Mouse (Mus musculus) heart, adult 8-10 months (tissue): ENCODE results near the gene Psma1. TPM values are rescaled to one million over a fixed set of nuclear protein-coding genes. Genes with fewer than 3 reads are reported as not detected.

ENCODE experiments used
- DNase-seq: peaks from one replicate; pipeline ENCODE4 v3.0.0; 2022; ENCODE audit warnings: low spot score
- total RNA-seq, 4 experiments: library from RNA; stranded (reverse); gene quantifications; 2 replicates each; pipeline ENCODE4 v1.2.4; 2022

Psma1 gene
- total RNA-seq: 100 to 1,000 TPM; 129 to 150 (median 143) TPM

GRCm38 (mm10) chr7:114276005-114276752 is at the start of gene Psma1:
Psma1 (minus strand) TSS chr7:114276118.
- DNase-seq: peak; percentile 95

- no peak for DNase-seq
Observed at GRCm38 (mm10) chr7:114323527-114323926, 47.6 kb upstream of the Psma1 start.

GRCm38 (mm10) chr7:114322531-114323441 is 46.9 kb upstream of the Psma1 start:
- DNase-seq: no peak

GRCm38 (mm10) chr7:114321694-114322372 is 45.9 kb upstream of the Psma1 start:
- DNase-seq: no peak

GRCm38 (mm10) chr7:114317896-114318295 is 42.0 kb upstream of the Psma1 start:
- no peak for DNase-seq

GRCm38 (mm10) chr7:114317389-114317792 is 41.5 kb upstream of the Psma1 start:
- DNase-seq: peak; percentile 73

- no peak for DNase-seq
Observed at GRCm38 (mm10) chr7:114316361-114316871, 40.5 kb upstream of the Psma1 start.

GRCm38 (mm10) chr7:114311209-114311608 is 35.3 kb upstream of the Psma1 start:
- no peak for DNase-seq

- DNase-seq: no peak
Observed at GRCm38 (mm10) chr7:114309020-114309419, 33.1 kb upstream of the Psma1 start.

- no peak for DNase-seq
Observed at GRCm38 (mm10) chr7:114301293-114301782, 25.4 kb upstream of the Psma1 start.

GRCm38 (mm10) chr7:114300782-114301181 is 24.9 kb upstream of the Psma1 start:
- DNase-seq: no peak

GRCm38 (mm10) chr7:114299247-114299646 is 23.3 kb upstream of the Psma1 start:
- DNase-seq: no peak

GRCm38 (mm10) chr7:114294698-114295097 is 18.8 kb upstream of the Psma1 start:
- DNase-seq: no peak

- no peak for DNase-seq
Observed at GRCm38 (mm10) chr7:114293903-114294302, 18.0 kb upstream of the Psma1 start.

GRCm38 (mm10) chr7:114292501-114292971 is 16.6 kb upstream of the Psma1 start:
- DNase-seq: peak; percentile 77

- DNase-seq: peak; percentile 49
Observed at GRCm38 (mm10) chr7:114291461-114292335, 15.8 kb upstream of the Psma1 start.

- no peak for DNase-seq
Observed at GRCm38 (mm10) chr7:114290078-114290506, 14.2 kb upstream of the Psma1 start.

GRCm38 (mm10) chr7:114284296-114284910 is 8.5 kb upstream of the Psma1 start:
- DNase-seq: no peak

GRCm38 (mm10) chr7:114283006-114283405 is 7.1 kb upstream of the Psma1 start:
- DNase-seq: no peak

GRCm38 (mm10) chr7:114281671-114282070 is 5.8 kb upstream of the Psma1 start:
- peak; percentile 48 for DNase-seq
